Mouse (Mus musculus) Patski (cell line): ENCODE measurements around the gene Mt2. TPM values are rescaled to one million over a fixed set of nuclear protein-coding genes. Genes with fewer than 3 reads are reported as not detected.
"Not testable (repeated sequence)": the region's sequence is repeated elsewhere in the genome, so short reads cannot be mapped to it uniquely, and the experiment has no call there.

ENCODE experiments used
- ATAC-seq: fragments of 100-300 bp; one replicate; pipeline ENCODE4 v1.8.0; 2021
- CTCF ChIA-PET: fragments of 350-600 bp; sonication (Branson Sonifier 250); formaldehyde crosslinking; loops from one replicate; lab custom pipeline; 2022; ENCODE audit warnings: inconsistent platforms; lab: Charles Lee
- POLR2A ChIA-PET: fragments of 350-600 bp; sonication (Branson Sonifier 250); formaldehyde crosslinking; loops from one replicate; lab custom pipeline; 2022; ENCODE audit warnings: antibody characterized with exemption, inconsistent platforms; lab: Charles Lee
- DNase-seq: peaks from one replicate; pipeline ENCODE4 v3.0.0-alpha.2; 2011; ENCODE audit warnings: low read depth, low spot score
- H3K27me3 ChIP-seq: fragments of 371-371 bp; one replicate; pipeline ENCODE4 v1.5.1; 2021
- CTCF ChIP-seq: fragments of 100-300 bp; IDR thresholded peaks from one replicate; pipeline ENCODE4 v1.5.1; 2021
- in situ Hi-C: fragments of 300-500 bp; cut with MboI; formaldehyde crosslinking; loops from 3 replicates; pipeline ENCODE4 v1.11.1; 2018; ENCODE audit warnings: low pct_unique_long_range_greater_than_20kb, mixed read lengths
- polyA plus RNA-seq: library from polyadenylated mRNA; unstranded; gene quantifications from one replicate; pipeline ENCODE4 v1.2.3, GENCODE M21; 2021

Mt2 gene
- polyA plus RNA-seq = 92.3 TPM

DNA sequence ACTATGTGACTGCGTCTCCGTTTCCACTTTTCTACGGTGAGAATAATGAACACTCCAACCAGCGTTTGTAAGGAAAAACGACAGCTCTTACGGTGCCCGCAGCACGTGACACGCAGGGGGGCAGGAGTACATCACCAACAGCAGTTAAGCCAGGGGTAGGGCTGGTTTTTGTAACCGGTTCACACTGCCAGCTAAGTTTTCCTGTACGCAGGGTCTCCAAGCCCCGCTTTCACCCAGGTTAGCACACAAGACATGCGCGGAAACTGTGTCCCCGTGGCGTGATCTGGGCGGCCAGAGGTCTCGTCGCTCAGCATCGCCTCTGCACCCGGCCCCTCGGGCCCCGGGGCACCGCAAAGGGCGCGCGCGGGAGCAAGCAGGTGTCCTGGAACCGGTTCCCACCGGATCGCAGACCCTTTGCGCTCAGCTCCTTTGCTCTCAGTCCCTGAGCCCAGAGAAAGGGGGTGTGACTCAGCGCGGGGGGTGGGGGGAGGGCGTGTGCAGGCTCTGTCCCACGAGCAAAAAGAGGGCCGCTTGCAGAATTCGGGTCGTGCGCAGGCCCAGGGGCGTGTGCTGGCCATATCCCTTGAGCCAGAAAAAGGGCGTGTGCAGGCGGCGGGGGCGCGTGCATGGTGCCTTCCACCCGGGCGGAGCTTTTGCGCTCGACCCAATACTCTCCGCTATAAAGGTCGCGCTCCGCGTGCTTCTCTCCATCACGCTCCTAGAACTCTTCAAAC is at the start of gene Mt2:
Gene Mt2, plus strand, starts transcription at position 590 of the 734 bp plus-strand sequence.
- no peak for ATAC-seq
- DNase-seq = no peak
- no peaks in the 10 kb centered on the region for H3K27me3 ChIP-seq
- in situ Hi-C loops = no loop called here
- CTCF ChIA-PET = interaction anchor here (0.6 to 3.9 kb wide), 4 partner anchors 11 to 167 kb away, joined by 3 to 15 read pairs (median 6); no protein-coding TSS in a partner anchor
- POLR2A ChIA-PET = interaction anchor here (0.5 to 1.4 kb wide), 3 partner anchors 10 to 53 kb away, joined by 3 to 4 read pairs (median 3); no protein-coding TSS in a partner anchor
- no peak for TF ChIP-seq CTCF

DNA sequence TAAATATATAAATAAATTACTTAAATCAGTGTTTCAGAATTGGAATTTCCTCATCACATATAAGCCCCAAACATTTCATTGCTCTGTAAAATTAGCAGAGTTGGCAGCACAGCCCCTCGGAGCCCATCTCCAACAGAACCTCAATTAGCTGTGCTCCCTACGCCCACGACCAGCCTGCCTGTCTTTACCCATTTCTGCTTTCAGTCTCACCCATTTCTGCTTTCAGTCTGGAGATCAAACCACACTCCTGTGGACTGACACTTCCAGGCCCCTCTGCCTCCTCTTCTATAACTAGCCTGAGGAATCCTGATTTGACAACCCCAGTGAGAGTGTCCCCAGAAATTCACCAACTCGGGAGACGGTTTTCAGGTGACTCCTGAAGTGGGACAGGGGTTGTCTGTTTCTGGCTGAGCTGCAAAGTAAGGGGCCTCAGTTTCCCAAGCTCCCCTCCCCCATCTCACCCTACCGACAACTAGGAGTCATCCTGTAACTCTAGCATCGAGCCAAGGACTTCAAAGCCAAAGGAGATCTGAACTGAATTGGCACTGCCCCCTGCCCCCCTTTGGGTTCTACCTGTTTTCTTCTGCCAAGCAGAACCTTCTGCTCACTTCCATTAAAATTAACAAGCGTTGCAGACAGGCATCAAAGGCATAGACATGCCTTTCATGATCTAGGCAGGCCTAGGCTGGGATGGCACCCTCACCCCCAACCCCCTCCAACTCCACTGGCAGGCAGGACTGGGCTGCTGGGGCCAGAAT is 49.6 kb upstream of the Mt2 start:
- POLR2A ChIA-PET = interaction anchor here (0.6 kb wide), 1 partner anchor 40 kb away, joined by 3 read pairs; no protein-coding TSS in a partner anchor
- peaks cover 4% of the 10 kb centered on the region for H3K27me3 ChIP-seq
- ATAC-seq (no peak), DNase-seq (no peak)
- CTCF ChIA-PET = no interaction called here
- TF ChIP-seq CTCF = no peak
- in situ Hi-C loops = no loop called here

DNA sequence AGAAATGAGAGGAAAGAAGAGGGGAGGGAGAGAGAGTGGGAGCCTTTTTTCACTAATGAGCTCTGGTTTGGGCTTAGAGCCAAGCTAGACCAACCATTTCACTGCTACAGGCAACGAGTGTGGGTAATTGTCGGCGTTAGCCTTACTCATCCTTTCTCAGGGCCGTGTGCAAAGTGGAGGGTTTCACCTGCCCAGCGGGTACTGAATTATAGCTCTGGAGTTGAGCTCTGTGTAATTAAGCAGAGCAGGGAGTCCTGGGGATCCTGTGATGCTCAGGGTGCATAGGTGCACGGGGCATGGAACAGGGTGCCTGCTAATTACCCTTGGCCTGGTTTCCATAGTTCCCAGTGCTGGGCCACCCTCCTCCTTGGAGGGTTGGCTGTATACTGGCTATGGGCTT is 44.8 kb upstream of the Mt2 start:
- CTCF ChIA-PET = no interaction called here
- POLR2A ChIA-PET = no interaction called here
- in situ Hi-C loops = no loop called here
- ATAC-seq (no peak), DNase-seq (peak; percentile 13)
- H3K27me3 ChIP-seq = peaks cover 4% of the 10 kb centered on the region
- no peak for TF ChIP-seq CTCF

DNA sequence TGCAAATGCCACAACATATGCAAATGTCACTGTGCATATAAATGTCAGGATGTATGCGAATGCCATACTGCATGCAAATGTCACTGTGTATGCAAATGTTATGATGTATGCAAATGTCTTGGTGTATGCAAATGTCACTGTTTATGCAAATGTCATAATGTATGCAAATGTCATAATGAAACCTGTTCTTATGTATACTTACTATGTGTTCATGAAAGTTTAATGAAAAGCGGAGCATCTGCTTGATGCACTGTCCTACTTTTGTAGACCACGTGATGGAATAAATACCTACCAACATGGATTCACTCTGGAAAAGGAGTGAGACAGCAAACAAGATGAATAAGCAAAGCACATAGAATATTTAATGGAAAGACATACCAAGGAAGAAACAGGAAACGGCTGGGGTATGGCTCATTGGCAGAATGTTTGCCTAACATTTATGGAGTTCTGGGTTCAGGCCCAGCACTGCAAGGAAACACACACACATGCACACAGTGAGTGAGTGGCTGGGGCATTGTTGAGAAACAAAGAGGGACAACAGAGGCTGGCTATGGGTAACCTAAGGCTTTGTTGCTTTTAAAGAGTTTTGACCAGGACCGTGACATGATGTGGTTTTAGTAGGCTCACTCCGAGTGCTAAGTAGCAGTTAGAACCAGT is 43.2 kb upstream of the Mt2 start:
- ATAC-seq = no peak
- ChIA-PET CTCF (no interaction called here), POLR2A (no interaction called here)
- H3K27me3 ChIP-seq = no peaks in the 10 kb centered on the region
- TF ChIP-seq CTCF = no peak
- in situ Hi-C loops = no loop called here
- no peak for DNase-seq

DNA sequence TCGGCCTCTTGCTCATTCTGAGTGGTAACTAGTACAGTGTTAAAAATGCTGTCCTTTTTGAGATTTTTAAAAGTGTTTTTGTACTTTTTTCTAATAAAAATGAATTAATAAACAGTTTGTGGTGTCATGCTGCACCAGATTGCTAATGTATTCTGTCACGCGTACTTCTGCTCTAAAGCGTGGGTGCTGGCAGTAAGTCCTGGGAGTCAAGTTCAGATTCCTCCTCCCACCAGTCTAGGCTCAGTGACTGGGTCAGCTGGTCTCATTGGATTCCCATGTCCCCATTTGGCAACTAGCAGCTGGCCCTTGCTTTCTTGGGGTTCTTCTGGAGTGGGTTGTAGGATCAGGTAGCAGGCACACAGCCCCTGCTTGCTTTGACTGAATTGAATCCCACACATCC is 42.3 kb upstream of the Mt2 start:
- CTCF ChIA-PET = no interaction called here
- in situ Hi-C loops = no loop called here
- no peak for DNase-seq

DNA sequence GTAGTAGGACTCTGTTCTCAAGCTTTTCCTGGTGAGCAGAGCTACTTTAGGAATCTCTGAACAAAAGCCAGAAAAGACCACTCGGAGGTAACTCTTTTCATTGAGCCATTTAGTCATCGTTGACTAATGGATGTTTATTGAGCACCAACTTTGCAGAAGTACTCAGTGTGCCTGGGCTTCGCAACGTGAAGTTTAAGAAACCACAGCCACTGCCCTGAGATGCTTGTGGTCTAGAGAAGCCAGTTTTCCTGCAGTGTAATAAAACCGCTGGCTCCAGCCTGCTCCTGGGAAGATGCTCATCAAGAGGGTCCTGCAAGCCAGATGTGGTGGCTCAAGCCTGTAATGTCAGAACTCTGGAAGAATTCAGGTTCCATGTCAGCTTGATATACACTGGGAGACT is 40.4 kb upstream of the Mt2 start:
- no peak for ATAC-seq
- TF ChIP-seq CTCF = no peak
- in situ Hi-C loops = no loop called here

More for the DNA sequence above, 42.3 kb upstream of the Mt2 start:
- POLR2A ChIA-PET = no interaction called here
- no peaks in the 10 kb centered on the region for H3K27me3 ChIP-seq
- TF ChIP-seq CTCF = no peak
- no peak for ATAC-seq

DNA sequence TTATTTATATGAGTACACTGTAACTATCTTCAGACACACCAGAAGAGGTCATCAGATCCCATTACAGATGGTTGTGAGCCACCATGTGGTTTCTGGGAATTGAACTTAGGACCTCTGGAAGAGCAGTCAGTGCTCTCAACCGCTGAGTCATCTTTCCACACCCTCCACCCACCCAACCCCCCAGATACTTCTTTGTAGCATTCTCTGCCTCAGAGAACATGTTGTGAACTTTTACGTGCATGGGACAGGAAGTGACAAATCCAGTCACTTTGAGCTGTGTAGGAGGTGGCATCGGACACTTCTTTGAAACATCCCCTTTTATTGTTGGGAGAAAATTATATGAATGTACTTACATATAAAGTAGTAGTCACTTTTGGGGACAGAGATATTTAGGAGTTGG is 37.9 kb upstream of the Mt2 start:
- DNase-seq, H3K27me3 ChIP-seq, in situ Hi-C loops, ATAC-seq: not testable (repeated sequence)
- ChIA-PET CTCF (interaction anchor here (1.2 kb wide), 1 partner anchor 10 kb away, joined by 3 read pairs; no protein-coding TSS in a partner anchor), POLR2A (interaction anchor here (0.7 kb wide), 1 partner anchor 155 kb away, joined by 3 read pairs; no protein-coding TSS in a partner anchor)

More for the DNA sequence above, 40.4 kb upstream of the Mt2 start:
- ChIA-PET CTCF (interaction anchor here (1.0 to 1.5 kb wide), 2 partner anchors 10 to 35 kb away, joined by 3 read pairs; no protein-coding TSS in a partner anchor), POLR2A (no interaction called here)
- no peak for DNase-seq
- H3K27me3 ChIP-seq = no peaks in the 10 kb centered on the region

DNA sequence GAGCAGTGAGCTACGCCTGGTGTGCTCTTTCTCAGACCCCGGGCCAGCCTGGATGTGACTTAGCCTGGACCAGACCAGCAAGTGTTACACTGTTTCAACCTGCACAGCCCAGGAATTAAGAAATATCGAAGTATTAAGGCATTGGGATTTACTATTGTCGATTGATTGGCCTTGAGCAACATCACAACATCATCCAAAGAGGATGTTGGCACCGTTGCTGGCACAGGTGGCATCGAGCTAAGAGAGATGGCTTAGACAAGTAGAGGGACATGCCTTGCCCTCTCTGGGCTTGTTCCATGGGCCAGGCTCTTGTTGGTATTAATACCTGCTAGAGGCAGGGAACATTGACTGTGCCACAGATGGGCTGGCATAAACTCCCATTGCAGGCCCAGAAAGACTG is 36.9 kb upstream of the Mt2 start:
- POLR2A ChIA-PET = no interaction called here
- TF ChIP-seq CTCF = no peak
- CTCF ChIA-PET = interaction anchor here (1.2 to 1.3 kb wide), 2 partner anchors 11 to 32 kb away, joined by 3 read pairs; no protein-coding TSS in a partner anchor
- DNase-seq = no peak
- no peak for ATAC-seq
- H3K27me3 ChIP-seq = no peaks in the 10 kb centered on the region
- in situ Hi-C loops = no loop called here

DNA sequence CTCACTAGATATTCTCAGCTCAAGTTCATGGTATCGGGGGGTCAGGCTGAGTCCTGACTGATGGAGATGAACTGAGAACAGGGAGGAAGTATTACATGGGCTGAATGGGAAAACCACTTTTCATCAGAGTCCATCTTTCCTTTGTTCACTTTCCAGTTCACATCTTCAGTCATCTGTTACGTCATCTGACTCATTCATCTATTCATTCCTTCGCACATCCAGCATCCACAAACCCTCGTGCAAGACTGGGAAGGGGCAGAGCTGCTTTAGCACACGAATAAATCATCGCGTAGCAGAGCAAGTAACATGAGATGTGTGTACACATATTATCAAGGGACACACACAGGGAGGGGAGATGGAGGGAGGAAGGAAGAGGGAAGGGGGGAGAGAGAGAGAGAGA is 36.3 kb upstream of the Mt2 start:
- POLR2A ChIA-PET = interaction anchor here (0.5 kb wide), 1 partner anchor 479 kb away, joined by 3 read pairs; no protein-coding TSS in a partner anchor
- ATAC-seq = no peak
- no peak for DNase-seq
- CTCF ChIA-PET = interaction anchor here (1.3 kb wide), 1 partner anchor 31 kb away, joined by 3 read pairs; no protein-coding TSS in a partner anchor
- in situ Hi-C loops = no loop called here
- no peak for TF ChIP-seq CTCF
- no peaks in the 10 kb centered on the region for H3K27me3 ChIP-seq

DNA sequence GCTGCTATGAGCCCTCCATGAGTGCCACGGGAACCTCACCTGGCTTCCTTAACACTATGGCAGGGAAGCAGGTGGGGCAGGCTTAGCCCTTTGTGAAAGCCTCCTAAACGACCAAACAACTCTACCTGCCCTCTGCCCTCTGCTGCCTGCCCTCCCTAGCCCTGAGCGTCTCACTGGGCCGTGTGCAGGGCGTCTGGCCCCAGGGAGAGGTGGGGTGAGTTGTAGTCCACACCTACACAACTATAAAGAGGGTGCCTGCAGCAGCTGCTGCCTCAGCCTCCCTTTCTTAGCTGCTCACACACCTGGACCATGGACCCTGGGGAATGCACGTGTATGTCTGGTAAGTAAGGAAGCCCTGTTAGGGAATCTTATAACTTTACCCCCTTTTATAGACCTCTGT is 35.5 kb upstream of the Mt2 start, which contains the start of gene Mt4:
Gene Mt4, plus strand, starts transcription at position 265 of the 400 bp plus-strand sequence.
- in situ Hi-C loops = no loop called here
- ATAC-seq (no peak), DNase-seq (no peak)
- no peaks in the 10 kb centered on the region for H3K27me3 ChIP-seq
- TF ChIP-seq CTCF = no peak
- POLR2A ChIA-PET = no interaction called here
- CTCF ChIA-PET = no interaction called here
